Mouse (Mus musculus) olfactory bulb, adult 2 months (tissue): ENCODE measurements around the gene Cad. TPM values are rescaled to one million over a fixed set of nuclear protein-coding genes. Genes with fewer than 3 reads are reported as not detected.
"Not testable (repeated sequence)": the region's sequence is repeated elsewhere in the genome, so short reads cannot be mapped to it uniquely, and the experiment has no call there.

ENCODE experiments used
- H3K27ac ChIP-seq: fragments of 200-500 bp; 2 replicates; pipeline ENCODE4 v1.5.1; 2012; ENCODE audit warnings: low read depth, low read length; ENCODE audit not compliant: insufficient read depth
- H3K4me1 ChIP-seq: fragments of 200-500 bp; 2 replicates; pipeline ENCODE4 v1.6.1; 2012; ENCODE audit warnings: low read length; ENCODE audit not compliant: control insufficient read depth, insufficient read depth
- H3K4me3 ChIP-seq: fragments of 200-500 bp; 2 replicates; pipeline ENCODE4 v1.5.1; 2012; ENCODE audit warnings: mild to moderate bottlenecking, low read depth, low read length, moderate library complexity; ENCODE audit not compliant: insufficient read depth
- CTCF ChIP-seq: fragments of 200-500 bp; IDR thresholded peaks from 2 replicates; pipeline ENCODE4 v1.5.1; 2012; ENCODE audit warnings: low read depth, mild to moderate bottlenecking, low read length, moderate library complexity; ENCODE audit not compliant: insufficient read depth
- POLR2A ChIP-seq: fragments of 200-500 bp; IDR thresholded peaks from 2 replicates; pipeline ENCODE4 v1.6.1; 2012; ENCODE audit warnings: mild to moderate bottlenecking, low read depth, low read length, moderate library complexity; ENCODE audit not compliant: insufficient read depth
- WGBS: fragments of 180-500 bp; shearing (Covaris S2); methylation state at CpG from one replicate; pipeline ENCODE4 v1.1.7; 2018; 5-methylcytosine and 5-hydroxymethylcytosine counted together
- polyA plus RNA-seq: library from polyadenylated mRNA; stranded (reverse); fragments of >200 nt; gene quantifications from 2 replicates; pipeline ENCODE4 v1.2.4, GENCODE M21; 2012; ENCODE audit warnings: low replicate concordance; ENCODE audit not compliant: missing spikeins, insufficient read depth, insufficient read length

Cad gene
- polyA plus RNA-seq, 1 experiment: not detected

- Histone ChIP-seq H3K4me1 (no peaks in the 10 kb centered on the region), H3K27ac (no peak overlapping the region), H3K4me3 (no peak overlapping the region)
- 94% methylated on average over 6 of the region's 6 CpGs for WGBS
- TF ChIP-seq POLR2A: no peak
These were observed 19.9 kb upstream of the Cad start for GRCm38 (mm10) chr5:31034669-31035068.

- not testable (repeated sequence) for H3K4me1 ChIP-seq, H3K27ac ChIP-seq, H3K4me3 ChIP-seq
- WGBS: 92% methylated on average over 11 of the region's 11 CpGs
These were observed 18.0 kb upstream of the Cad start for GRCm38 (mm10) chr5:31036556-31036955.

GRCm38 (mm10) chr5:31038171-31038845, 16.3 kb upstream of the Cad start:
- Histone ChIP-seq H3K4me3 (no peak overlapping the region), H3K27ac (no peak overlapping the region), H3K4me1 (no peaks in the 10 kb centered on the region)
- TF ChIP-seq POLR2A (no peak), CTCF (no peak)
- WGBS: 93% methylated on average over 7 of the region's 7 CpGs

- Histone ChIP-seq H3K4me1 (no peaks in the 10 kb centered on the region), H3K4me3 (no peak overlapping the region), H3K27ac (no peak overlapping the region)
- 95% methylated on average over 6 of the region's 6 CpGs for WGBS
- no peak for TF ChIP-seq POLR2A
- no peak for TF ChIP-seq CTCF
These were observed 8.2 kb upstream of the Cad start for GRCm38 (mm10) chr5:31046416-31046815.

- no peaks in the 10 kb centered on the region for H3K4me1 ChIP-seq
These were observed 7.5 kb upstream of the Cad start for GRCm38 (mm10) chr5:31047074-31047473.

DNA sequence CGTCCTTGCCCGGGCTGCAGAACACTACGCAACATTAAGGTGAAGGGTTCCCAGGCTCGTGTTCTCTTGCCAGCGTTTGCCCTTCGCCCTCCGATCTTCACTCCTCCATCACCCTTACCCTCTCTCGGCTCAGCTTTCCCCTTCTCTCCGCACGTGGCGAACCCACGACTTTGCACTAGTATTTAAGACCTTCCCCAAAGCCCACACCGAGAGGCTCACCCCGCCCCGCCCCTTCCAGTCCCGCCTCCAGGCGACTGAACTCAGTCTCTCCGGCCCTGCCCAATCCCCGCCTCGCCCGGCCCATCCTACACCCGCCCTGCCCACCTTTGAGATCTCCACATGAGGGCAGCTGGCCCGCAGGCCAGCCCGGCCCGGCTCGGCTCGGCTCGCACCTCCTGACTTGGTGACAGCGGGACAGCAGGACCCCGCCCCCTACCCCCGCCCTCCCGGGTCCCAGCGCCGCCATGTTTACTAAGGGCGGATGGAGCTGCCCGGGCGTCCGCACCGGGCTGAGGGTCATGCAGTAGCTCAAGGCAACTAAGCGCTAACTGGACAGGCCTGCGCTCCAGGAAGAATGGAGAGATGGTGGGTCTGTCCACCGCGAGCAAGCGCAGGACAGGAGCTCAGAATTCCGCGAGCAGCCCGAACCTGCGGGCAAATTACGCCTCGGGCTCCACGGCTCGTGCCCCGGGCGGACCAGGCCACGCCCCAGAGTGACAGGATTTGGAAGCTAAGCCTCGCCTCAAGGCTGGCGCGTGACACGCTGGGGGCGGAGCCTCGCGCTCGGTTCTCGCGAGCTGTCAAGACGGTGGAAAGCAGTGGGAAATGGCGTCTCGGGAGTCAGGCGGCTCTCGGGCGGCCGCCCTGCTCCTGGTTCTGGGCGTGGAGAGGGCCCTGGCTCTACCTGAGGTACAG, 6.5 kb upstream of the Cad start, which contains the start of gene Atraid:
Gene Atraid, plus strand, starts transcription at position 465 of the 915 bp plus-strand sequence.
- Histone ChIP-seq H3K4me3 (peak within 1 kb of the TSS; percentile 89), H3K27ac (peak within 1 kb of the TSS; percentile 98), H3K4me1 (no peaks in the 10 kb centered on the region)
- WGBS: under 1% methylated on average over 73 of the region's 73 CpGs
- TF ChIP-seq CTCF (no peak), POLR2A (peak; percentile 95)

More at GRCm38 (mm10) chr5:31047074-31047473, 7.5 kb upstream of the Cad start:
- no peak overlapping the region for H3K27ac ChIP-seq
- 85% methylated on average over 5 of the region's 5 CpGs for WGBS
- TF ChIP-seq POLR2A: no peak
- no peak for TF ChIP-seq CTCF
- no peak overlapping the region for H3K4me3 ChIP-seq

DNA sequence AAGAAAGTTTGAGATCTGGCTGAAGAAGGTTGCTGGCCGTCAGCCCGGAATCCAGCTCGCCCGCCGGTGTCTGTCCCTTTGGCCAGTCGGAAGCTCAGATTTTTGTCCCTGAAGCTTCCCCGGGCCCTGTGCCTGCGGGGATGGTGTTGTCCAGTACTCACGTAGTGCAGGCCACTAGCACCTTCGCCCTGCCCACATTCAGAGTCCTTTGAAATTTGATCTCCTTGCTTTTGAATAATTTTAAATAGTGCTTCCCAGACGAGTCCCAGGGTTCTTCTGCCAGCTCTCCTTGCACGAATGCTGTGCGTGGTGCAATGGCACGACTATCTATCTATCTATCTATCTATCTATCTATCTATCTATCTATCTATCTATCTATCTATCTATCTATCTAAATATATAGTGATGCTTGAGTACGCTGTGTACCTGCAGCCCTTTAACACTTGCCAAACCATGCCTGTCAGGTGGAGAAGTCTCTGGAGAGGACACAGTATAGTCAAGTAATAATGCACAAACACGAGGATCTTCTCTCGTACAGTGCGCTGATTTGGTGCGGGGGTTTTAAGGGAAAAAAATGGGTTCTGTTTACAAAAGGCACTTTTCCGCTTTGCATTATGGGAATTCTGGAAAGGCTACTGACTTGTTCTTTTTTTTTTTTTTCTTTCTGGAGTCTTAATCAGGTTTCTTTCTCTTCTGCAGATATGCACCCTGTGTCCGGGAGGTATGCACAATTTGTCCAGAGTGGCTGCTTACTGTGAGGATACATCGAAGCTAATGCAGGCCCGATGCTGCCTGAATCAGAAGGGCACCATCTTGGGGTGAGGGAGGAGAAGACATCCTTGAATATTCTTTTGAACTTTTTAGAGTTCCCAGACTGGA, 5.6 kb upstream of the Cad start, which contains the start of gene Slc5a6:
Gene Slc5a6, minus strand, starts transcription at position 162 of the 879 bp plus-strand sequence.
- peak within 1 kb of the TSS; percentile 98 for H3K27ac ChIP-seq
- TF ChIP-seq CTCF: peak; percentile 46
- no peak for TF ChIP-seq POLR2A
- WGBS: under 1% methylated on average over 23 of the region's 23 CpGs
- no peaks in the 10 kb centered on the region for H3K4me1 ChIP-seq
- peak within 1 kb of the TSS; percentile 89 for H3K4me3 ChIP-seq

GRCm38 (mm10) chr5:31050427-31050826, 4.2 kb upstream of the Cad start:
- Histone ChIP-seq H3K4me3 (no peak overlapping the region), H3K4me1 (peaks cover 5% of the 10 kb centered on the region), H3K27ac (no peak overlapping the region)
- no peak for TF ChIP-seq POLR2A
- TF ChIP-seq CTCF: no peak

DNA sequence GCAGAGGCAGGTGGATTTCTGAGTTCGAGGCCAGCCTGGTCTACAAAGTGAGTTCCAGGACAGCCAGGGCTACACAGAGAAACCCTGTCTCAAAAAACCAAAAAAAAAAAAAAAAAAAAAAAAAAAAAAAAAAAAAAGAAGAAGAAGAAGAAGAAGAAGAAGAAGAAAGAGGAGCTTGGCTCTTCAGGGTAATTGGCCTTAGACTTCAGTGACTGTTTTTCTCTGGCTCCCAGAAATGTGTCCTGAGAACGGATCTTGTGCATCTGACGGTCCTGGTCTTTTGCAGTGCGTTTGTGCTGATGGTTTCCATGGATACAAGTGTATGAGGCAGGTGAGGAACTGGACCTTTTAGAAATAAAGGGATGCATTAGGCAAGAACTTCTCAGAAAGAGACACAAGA, 852 bp upstream of the Cad start:
- WGBS: 52% methylated on average over 4 of the region's 4 CpGs

More for the DNA sequence above, 852 bp upstream of the Cad start:
- not testable (repeated sequence) for H3K27ac ChIP-seq, H3K4me1 ChIP-seq, H3K4me3 ChIP-seq
